Mouse (Mus musculus) spleen, adult 2 months (tissue): ENCODE data around the gene Sorbs1. TPM values are rescaled to one million over a fixed set of nuclear protein-coding genes. Genes with fewer than 3 reads are reported as not detected.

ENCODE experiments used
- DNase-seq, 2 experiments: peaks; one replicate each; pipeline versions ENCODE4 v3.0.0 to v3.0.0-alpha.2; 2012 to 2021; ENCODE audit warnings: low spot score in 2 of 2, low read depth in 1 of 2
- H3K27ac ChIP-seq: fragments of 200-500 bp; 2 replicates; pipeline ENCODE4 v1.5.1; 2012; ENCODE audit warnings: low read length, inconsistent platforms; ENCODE audit not compliant: insufficient read depth
- H3K27me3 ChIP-seq: fragments of 200-500 bp; 2 replicates; pipeline ENCODE4 v1.6.1; 2012; ENCODE audit warnings: mild to moderate bottlenecking, moderate library complexity, low read length, inconsistent platforms; ENCODE audit not compliant: control insufficient read depth, insufficient read depth
- H3K36me3 ChIP-seq: fragments of 200-500 bp; 2 replicates; pipeline ENCODE4 v1.6.1; 2012; ENCODE audit warnings: mild to moderate bottlenecking, low read length, inconsistent platforms; ENCODE audit not compliant: control insufficient read depth, insufficient read depth
- H3K4me1 ChIP-seq: fragments of 200-500 bp; 2 replicates; pipeline ENCODE4 v1.6.1; 2011; ENCODE audit warnings: inconsistent platforms; ENCODE audit not compliant: control insufficient read depth, insufficient read depth, insufficient read length
- H3K4me3 ChIP-seq: fragments of 200-500 bp; 2 replicates; pipeline ENCODE4 v1.5.1; 2011; ENCODE audit warnings: mild to moderate bottlenecking, inconsistent platforms; ENCODE audit not compliant: insufficient read depth, insufficient read length; ENCODE audit errors: extremely low read depth
- CTCF ChIP-seq: fragments of 200-500 bp; IDR thresholded peaks from 2 replicates; pipeline ENCODE4 v1.5.1; 2011; ENCODE audit warnings: mild to moderate bottlenecking, inconsistent platforms; ENCODE audit not compliant: insufficient read depth, insufficient read length, insufficient replicate concordance; ENCODE audit errors: extremely low read depth
- POLR2A ChIP-seq: fragments of 200-500 bp; IDR thresholded peaks from 2 replicates; pipeline ENCODE4 v1.6.1; 2011; ENCODE audit warnings: low read depth, low read length, inconsistent platforms
- WGBS: fragments of 180-500 bp; shearing (Covaris S2); methylation state at CpG from one replicate; pipeline ENCODE4 v1.1.7; 2018; 5-methylcytosine and 5-hydroxymethylcytosine counted together
- polyA plus RNA-seq: library from polyadenylated mRNA; depleted of rRNA; stranded (reverse); fragments of >200 nt; gene quantifications from 2 replicates; pipeline ENCODE4 v1.2.3, GENCODE M21; 2012

The Sorbs1 gene
- polyA plus RNA-seq, 1 experiment = 6.4 TPM

GRCm38 (mm10) chr19:40446525-40446924 is 67.1 kb downstream of the Sorbs1 start:
- no peaks in the 10 kb centered on the region for H3K36me3 ChIP-seq
- no peaks in the 10 kb centered on the region for H3K27me3 ChIP-seq
- H3K4me1 ChIP-seq = no peaks in the 10 kb centered on the region
- 84% methylated on average over 9 of the region's 9 CpGs for WGBS
- no peak overlapping the region for H3K27ac ChIP-seq
- DNase-seq = no peak
- H3K4me3 ChIP-seq = no peak overlapping the region
- TF ChIP-seq CTCF (no peak), POLR2A (no peak)

GRCm38 (mm10) chr19:40442377-40442776 is 71.2 kb downstream of the Sorbs1 start:
- Histone ChIP-seq H3K4me3 (no peak overlapping the region), H3K27me3 (no peaks in the 10 kb centered on the region), H3K36me3 (no peaks in the 10 kb centered on the region), H3K27ac (no peak overlapping the region), H3K4me1 (no peaks in the 10 kb centered on the region)
- 49% methylated on average over 3 of the region's 3 CpGs for WGBS
- no peak for TF ChIP-seq CTCF
- no peak for TF ChIP-seq POLR2A
- DNase-seq = no peak

DNA sequence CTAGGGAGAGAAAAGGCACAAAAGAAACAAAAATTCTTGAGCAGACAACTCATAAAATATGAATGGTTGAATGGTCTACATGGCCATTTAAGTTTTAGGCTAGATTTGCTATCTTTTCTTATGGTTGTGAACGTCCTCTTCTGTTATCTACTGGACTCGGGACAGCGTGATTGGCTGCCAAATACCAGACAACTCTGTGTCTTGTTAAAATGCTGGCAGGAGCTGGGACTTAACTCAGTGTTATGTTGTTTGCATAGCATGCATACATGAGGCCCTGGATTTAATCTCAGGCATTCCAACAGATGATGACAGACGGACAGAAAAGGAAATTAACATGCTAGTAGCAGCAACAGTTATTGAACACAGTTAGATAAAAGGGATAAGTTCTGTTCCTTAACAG is 72.6 kb downstream of the Sorbs1 start:
- no peak for TF ChIP-seq POLR2A
- TF ChIP-seq CTCF = no peak
- no peaks in the 10 kb centered on the region for H3K36me3 ChIP-seq
- no peak overlapping the region for H3K27ac ChIP-seq
- no peak for DNase-seq
- H3K27me3 ChIP-seq = no peaks in the 10 kb centered on the region
- no peaks in the 10 kb centered on the region for H3K4me1 ChIP-seq
- H3K4me3 ChIP-seq = no peak overlapping the region
- 85% methylated on average over 4 of the region's 4 CpGs for WGBS

DNA sequence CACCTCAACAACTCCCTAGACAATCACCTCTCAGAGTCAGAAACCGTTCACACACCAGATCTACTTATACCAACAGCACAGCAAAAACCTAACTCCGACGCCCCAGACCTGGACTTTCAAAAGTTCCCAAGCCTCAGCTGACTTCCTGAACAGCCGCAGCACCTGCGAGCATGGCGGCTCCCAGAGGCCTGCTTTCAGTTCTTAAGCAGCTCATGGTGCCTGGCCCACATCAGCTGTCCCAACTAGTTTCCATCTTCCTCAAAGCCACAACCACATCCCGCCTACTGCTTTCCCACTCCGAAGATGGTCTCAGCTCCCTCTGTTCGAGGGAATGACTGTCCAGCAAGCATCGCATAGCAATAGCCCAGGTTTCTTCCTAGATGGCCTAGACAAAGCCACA is 74.7 kb downstream of the Sorbs1 start:
- H3K36me3 ChIP-seq = no peaks in the 10 kb centered on the region

GRCm38 (mm10) chr19:40437651-40438068 is 75.9 kb downstream of the Sorbs1 start:
- no peak for DNase-seq
- Histone ChIP-seq H3K4me1 (no peaks in the 10 kb centered on the region), H3K4me3 (no peak overlapping the region), H3K27ac (no peak overlapping the region), H3K27me3 (no peaks in the 10 kb centered on the region), H3K36me3 (no peaks in the 10 kb centered on the region)
- 82% methylated on average over 9 of the region's 9 CpGs for WGBS
- TF ChIP-seq POLR2A (no peak), CTCF (no peak)

More for the DNA sequence above, 74.7 kb downstream of the Sorbs1 start:
- Histone ChIP-seq H3K27me3 (no peaks in the 10 kb centered on the region), H3K4me1 (no peaks in the 10 kb centered on the region), H3K27ac (no peak overlapping the region), H3K4me3 (no peak overlapping the region)
- DNase-seq = no peak
- no peak for TF ChIP-seq CTCF
- TF ChIP-seq POLR2A = no peak
- WGBS = 84% methylated on average over 10 of the region's 10 CpGs

DNA sequence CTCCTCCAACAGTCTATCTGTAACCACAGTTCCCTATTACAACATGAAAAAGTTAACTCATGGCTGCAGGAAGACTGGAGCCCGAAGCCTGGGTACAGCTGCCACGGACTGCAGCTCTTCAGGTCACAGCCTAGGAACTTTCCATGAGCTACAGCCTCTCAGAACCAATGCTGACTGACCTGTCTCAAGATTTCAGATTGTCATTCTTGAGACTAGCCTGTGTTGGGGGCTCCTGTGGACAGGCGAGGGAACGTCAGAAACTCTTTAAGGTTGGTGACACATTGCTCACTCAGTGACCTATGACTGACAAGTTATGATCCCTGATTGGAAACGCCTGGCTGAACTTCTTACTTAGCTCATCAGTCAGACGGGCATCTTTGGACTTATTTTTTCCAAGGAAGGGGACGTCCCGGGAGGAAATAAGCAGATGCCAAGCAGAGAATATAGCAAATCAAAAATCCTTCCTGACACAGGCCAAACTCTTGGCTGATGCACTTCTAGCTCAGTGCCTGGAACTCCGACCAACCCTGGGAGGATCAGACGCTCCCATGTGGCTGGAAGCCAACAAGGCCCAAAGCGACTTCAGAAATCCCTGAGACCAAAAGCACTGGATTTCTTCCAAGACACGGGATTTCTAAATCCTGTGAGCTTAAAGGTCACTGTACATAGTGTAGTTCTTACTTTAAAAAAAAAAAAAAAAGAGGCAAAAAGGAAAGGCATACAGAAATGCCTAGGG is 76.9 kb downstream of the Sorbs1 start:
- no peak for DNase-seq
- no peaks in the 10 kb centered on the region for H3K27me3 ChIP-seq
- no peak for TF ChIP-seq POLR2A
- no peak for TF ChIP-seq CTCF
- no peak overlapping the region for H3K4me3 ChIP-seq
- H3K27ac ChIP-seq = no peak overlapping the region
- 84% methylated on average over 12 of the region's 12 CpGs for WGBS
- H3K4me1 ChIP-seq = no peaks in the 10 kb centered on the region
- H3K36me3 ChIP-seq = no peaks in the 10 kb centered on the region

GRCm38 (mm10) chr19:40435797-40436196 is 77.8 kb downstream of the Sorbs1 start:
- H3K27ac ChIP-seq = no peak overlapping the region
- TF ChIP-seq POLR2A (no peak), CTCF (no peak)
- H3K4me3 ChIP-seq = no peak overlapping the region
- no peaks in the 10 kb centered on the region for H3K36me3 ChIP-seq
- WGBS = 92% methylated on average over 2 of the region's 2 CpGs
- H3K27me3 ChIP-seq = no peaks in the 10 kb centered on the region
- H3K4me1 ChIP-seq = no peaks in the 10 kb centered on the region
- DNase-seq = no peak
